Mouse (Mus musculus): ENCODE data around the gene Iqgap3. TPM values are rescaled to one million over a fixed set of nuclear protein-coding genes. Genes with fewer than 3 reads are reported as not detected.

Gene Iqgap3
- polyA plus RNA-seq, 1 experiment, result 1.1 TPM

DNA sequence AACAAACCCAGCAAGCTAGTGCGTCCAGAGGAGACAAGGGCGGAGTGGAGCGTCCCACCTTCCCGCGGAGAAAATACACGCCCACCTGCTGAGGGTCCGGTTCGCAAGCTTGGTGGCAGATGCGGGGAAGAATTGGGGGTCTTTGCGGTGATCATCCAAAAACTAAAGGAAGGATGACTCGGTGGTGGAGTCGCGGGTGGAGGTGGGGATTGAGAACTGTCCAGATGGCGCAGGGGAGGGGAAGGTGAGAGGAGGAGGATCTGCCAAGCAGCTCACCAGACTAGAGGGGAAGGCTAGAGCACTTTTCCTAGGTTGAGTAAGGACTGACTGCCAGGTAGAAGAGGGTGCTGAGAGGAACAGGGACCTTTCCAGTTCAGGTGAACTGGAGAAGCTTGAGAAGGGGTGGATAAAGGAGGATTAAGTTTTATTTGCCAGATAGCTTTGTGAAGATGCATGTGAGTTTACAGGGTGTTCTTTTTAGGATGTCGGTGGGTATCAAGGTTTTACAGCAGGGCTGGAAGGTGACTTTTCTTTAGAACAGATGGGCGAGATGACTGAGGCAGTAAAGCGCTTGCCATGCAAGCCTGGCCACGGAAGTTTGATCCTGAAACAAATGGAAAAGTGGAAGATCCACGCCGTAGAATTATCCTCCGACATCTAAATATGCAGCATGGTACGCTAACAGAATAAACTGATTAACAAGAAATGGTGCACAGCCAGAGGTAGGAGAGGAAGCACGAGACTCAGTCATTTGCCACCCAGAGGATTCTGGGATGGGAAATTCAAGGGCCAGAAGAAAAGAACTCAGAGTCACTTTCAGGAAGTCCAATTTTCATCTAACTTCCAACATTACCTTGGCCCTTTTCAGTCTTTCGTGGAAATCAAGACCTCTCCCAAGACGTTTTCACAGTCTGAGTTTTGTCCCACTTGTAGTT is 57.7 kb downstream of the Iqgap3 start:
- Histone ChIP-seq H3K4me3 (ENCODE audit: insufficient read depth, low read depth, low read length) (peak overlapping the region; percentile 66), H3K27ac (replicated peaks; ENCODE audit: low read depth, low read length) (peak overlapping the region; percentile 99), H3K4me1 (ENCODE audit: control insufficient read depth, insufficient read depth, insufficient read length, low read length) (peaks cover 19% of the 10 kb centered on the region)

DNA sequence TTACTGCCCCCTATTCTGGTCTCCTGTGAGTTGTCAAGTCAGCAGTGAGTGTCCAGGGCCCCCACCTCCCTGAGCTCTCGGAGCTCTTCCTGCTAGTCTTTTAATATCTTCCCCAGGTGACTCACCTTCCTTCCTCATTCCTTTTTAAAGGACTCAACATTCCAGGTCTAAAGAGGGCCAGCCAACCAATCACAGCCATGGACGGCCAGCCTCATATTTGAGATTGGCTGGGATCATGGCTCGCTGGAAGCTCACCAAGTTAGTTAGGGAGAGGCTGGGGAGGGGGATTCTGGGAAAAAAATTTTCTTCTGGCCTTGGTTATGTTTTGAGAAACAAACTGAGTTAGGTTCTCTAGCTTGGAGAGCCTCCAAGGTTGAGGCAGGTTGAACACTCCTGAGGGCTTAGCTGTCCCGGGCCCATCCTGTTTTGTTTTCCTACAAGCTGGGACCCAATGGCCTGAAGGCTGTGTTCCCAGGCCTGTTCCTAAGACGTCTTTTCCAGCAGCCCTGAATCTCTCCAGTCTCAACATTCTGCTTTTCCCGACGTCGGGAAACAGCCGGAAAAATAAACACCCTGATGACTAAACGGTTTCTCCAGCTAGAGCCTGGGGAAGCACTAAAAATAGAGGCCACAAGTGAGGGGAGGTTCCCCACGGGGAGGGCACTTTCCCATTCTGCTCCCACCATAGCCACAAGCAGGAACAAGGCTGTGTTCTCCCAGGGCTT is 58.6 kb downstream of the Iqgap3 start:
- peak overlapping the region; percentile 82 for H3K4me3 ChIP-seq (ENCODE audit: insufficient read depth, low read depth, low read length)
- peak overlapping the region; percentile 99 for H3K27ac ChIP-seq (replicated peaks; ENCODE audit: low read depth, low read length)
- peaks cover 26% of the 10 kb centered on the region for H3K4me1 ChIP-seq (ENCODE audit: control insufficient read depth, insufficient read depth, insufficient read length, low read length)

- Histone ChIP-seq H3K4me3 (ENCODE audit: insufficient read depth, low read depth, low read length) (peak overlapping the region; percentile 82), H3K27ac (replicated peaks; ENCODE audit: low read depth, low read length) (peak overlapping the region; percentile 99), H3K4me1 (ENCODE audit: control insufficient read depth, insufficient read depth, insufficient read length, low read length) (peaks cover 32% of the 10 kb centered on the region)
These were observed 59.2 kb downstream of the Iqgap3 start for GRCm38 (mm10) chr3:88140903-88141430.

- peaks cover 36% of the 10 kb centered on the region for H3K4me1 ChIP-seq (ENCODE audit: control insufficient read depth, insufficient read depth, insufficient read length, low read length)
- H3K4me3 ChIP-seq (ENCODE audit: insufficient read depth, low read depth, low read length), result peak overlapping the region; percentile 82
- H3K27ac ChIP-seq (replicated peaks; ENCODE audit: low read depth, low read length), result peak overlapping the region; percentile 99
These were observed 59.6 kb downstream of the Iqgap3 start for GRCm38 (mm10) chr3:88141439-88141786.

- H3K4me1 ChIP-seq (ENCODE audit: control insufficient read depth, insufficient read depth, insufficient read length, low read length), result peaks cover 42% of the 10 kb centered on the region
- peak within 1 kb of the TSS; percentile 99 for H3K27ac ChIP-seq (replicated peaks; ENCODE audit: low read depth, low read length)
- H3K4me3 ChIP-seq (ENCODE audit: insufficient read depth, low read depth, low read length), result peak within 1 kb of the TSS; percentile 82
These were observed 60.2 kb downstream of the Iqgap3 start, which contains the start of gene Mef2d for GRCm38 (mm10) chr3:88141787-88142523. Gene Mef2d (plus strand): TSS chr3:88142372.

DNA sequence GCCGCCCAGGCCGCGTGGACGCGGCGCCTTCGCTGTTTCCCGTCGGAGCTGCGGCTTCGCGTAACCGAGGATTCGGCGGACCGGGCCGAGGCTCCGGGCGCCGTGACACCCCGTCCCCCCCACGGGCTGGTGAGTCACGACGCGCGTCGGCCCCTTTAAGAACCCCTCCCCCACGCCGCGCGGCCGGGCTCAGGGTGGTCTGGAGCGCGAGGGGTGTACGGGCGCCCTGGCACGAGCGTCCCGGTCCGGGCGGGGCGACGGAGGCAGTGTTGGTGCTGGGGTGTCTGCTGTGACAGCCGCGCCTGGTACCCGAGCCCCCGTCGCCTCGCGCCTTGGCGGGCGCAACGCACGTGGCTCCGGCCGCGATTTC is 60.8 kb downstream of the Iqgap3 start:
- peak overlapping the region; percentile 99 for H3K27ac ChIP-seq (replicated peaks; ENCODE audit: low read depth, low read length)
- H3K4me3 ChIP-seq (ENCODE audit: insufficient read depth, low read depth, low read length), result peak overlapping the region; percentile 75
- peaks cover 42% of the 10 kb centered on the region for H3K4me1 ChIP-seq (ENCODE audit: control insufficient read depth, insufficient read depth, insufficient read length, low read length)

GRCm38 (mm10) chr3:88142916-88143771 is 61.4 kb downstream of the Iqgap3 start:
- peaks cover 48% of the 10 kb centered on the region for H3K4me1 ChIP-seq (ENCODE audit: control insufficient read depth, insufficient read depth, insufficient read length, low read length)
- H3K27ac ChIP-seq (replicated peaks; ENCODE audit: low read depth, low read length), result peak overlapping the region; percentile 99
- peak overlapping the region; percentile 75 for H3K4me3 ChIP-seq (ENCODE audit: insufficient read depth, low read depth, low read length)

- Histone ChIP-seq H3K27ac (replicated peaks; ENCODE audit: low read depth, low read length) (peak overlapping the region; percentile 99), H3K4me3 (ENCODE audit: insufficient read depth, low read depth, low read length) (peak overlapping the region; percentile 75), H3K4me1 (ENCODE audit: control insufficient read depth, insufficient read depth, insufficient read length, low read length) (peaks cover 56% of the 10 kb centered on the region)
These were observed 62.3 kb downstream of the Iqgap3 start for GRCm38 (mm10) chr3:88143961-88144486.

- H3K4me3 ChIP-seq (ENCODE audit: insufficient read depth, low read depth, low read length), result peak overlapping the region; percentile 75
- H3K27ac ChIP-seq (replicated peaks; ENCODE audit: low read depth, low read length), result peak overlapping the region; percentile 99
- H3K4me1 ChIP-seq (ENCODE audit: control insufficient read depth, insufficient read depth, insufficient read length, low read length), result peaks cover 65% of the 10 kb centered on the region
These were observed 63.1 kb downstream of the Iqgap3 start for GRCm38 (mm10) chr3:88144648-88145410.

DNA sequence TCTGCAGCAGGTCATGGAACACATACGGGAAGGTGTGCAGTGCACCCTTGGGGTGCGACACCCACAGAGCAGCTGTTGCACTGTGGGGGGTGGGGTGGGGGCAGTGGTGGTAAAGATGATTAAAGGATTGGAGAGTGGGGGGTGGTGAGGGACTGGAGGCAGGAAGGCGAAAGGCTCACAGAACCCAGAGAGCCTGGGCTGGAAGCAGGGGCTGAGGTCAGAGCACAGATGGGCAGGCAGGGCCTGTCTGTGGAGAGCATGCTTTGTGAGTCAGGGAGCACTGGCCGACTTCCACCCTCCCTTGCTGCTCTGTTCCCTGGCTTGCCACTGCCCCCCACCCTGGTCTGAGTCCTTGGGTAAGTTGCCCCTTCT is 63.6 kb downstream of the Iqgap3 start:
- peaks cover 65% of the 10 kb centered on the region for H3K4me1 ChIP-seq (ENCODE audit: control insufficient read depth, insufficient read depth, insufficient read length, low read length)
- peak overlapping the region; percentile 99 for H3K27ac ChIP-seq (replicated peaks; ENCODE audit: low read depth, low read length)
- peak overlapping the region; percentile 75 for H3K4me3 ChIP-seq (ENCODE audit: insufficient read depth, low read depth, low read length)

- peaks cover 66% of the 10 kb centered on the region for H3K4me1 ChIP-seq (ENCODE audit: control insufficient read depth, insufficient read depth, insufficient read length, low read length)
- H3K4me3 ChIP-seq (ENCODE audit: insufficient read depth, low read depth, low read length), result peak overlapping the region; percentile 75
- H3K27ac ChIP-seq (replicated peaks; ENCODE audit: low read depth, low read length), result peak overlapping the region; percentile 99
These were observed 64.2 kb downstream of the Iqgap3 start for GRCm38 (mm10) chr3:88145952-88146351.

DNA sequence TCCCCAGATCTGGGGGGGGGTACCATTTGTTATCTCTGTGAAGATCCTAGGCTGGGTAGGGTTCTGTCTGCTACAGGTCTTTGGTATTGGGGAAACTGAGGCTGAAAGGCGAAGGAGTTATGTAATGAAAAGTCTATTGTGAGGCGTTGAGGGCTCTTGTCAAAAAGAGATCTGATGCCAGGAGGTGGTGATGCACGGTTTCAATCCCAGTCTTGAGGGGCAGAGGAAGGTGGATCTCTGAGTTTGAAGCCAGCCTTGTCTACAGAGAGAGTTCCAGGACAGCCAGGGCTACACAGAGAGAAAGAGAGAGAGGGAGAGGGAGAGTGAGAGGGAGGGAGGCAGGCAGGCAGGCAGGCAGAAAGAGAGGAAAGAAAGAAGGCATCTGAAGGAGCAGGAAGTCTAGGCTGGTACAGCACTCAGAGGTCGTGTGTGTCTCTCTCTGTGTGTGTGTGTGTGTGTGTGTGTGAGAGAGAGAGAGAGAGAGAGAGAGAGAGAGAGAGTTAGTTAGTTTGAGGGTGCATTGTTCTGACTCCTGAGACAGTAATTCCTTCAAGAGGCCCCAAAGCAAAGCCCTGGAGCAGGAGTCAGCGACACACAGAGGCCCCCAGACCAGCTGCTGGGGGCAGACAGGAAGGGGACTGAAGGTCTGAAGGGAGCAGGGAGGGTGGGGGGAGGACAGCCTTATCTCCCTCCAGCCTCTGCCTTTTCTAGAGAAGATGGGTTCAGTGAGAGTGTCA is 64.8 kb downstream of the Iqgap3 start:
- Histone ChIP-seq H3K4me3 (ENCODE audit: insufficient read depth, low read depth, low read length) (no peak overlapping the region), H3K4me1 (ENCODE audit: control insufficient read depth, insufficient read depth, insufficient read length, low read length) (peaks cover 68% of the 10 kb centered on the region), H3K27ac (replicated peaks; ENCODE audit: low read depth, low read length) (peak overlapping the region; percentile 99)

- Histone ChIP-seq H3K4me3 (ENCODE audit: insufficient read depth, low read depth, low read length) (no peak overlapping the region), H3K4me1 (ENCODE audit: control insufficient read depth, insufficient read depth, insufficient read length, low read length) (peaks cover 72% of the 10 kb centered on the region), H3K27ac (replicated peaks; ENCODE audit: low read depth, low read length) (peak overlapping the region; percentile 92; the same call in 1 of the 2 replicates)
These were observed 65.7 kb downstream of the Iqgap3 start for GRCm38 (mm10) chr3:88147444-88147843.

All from brown adipose tissue, adult 24 weeks (tissue).